Mouse (Mus musculus): Measurements from ENCODE around the gene Kncn.

GRCm38 (mm10) chr4:115922688-115923087 lies 38.5 kb downstream of the Kncn start:
- TF ChIP-seq CTCF (IDR thresholded peaks at IDR 0.05; ENCODE audit: low read depth): no peak
- TF ChIP-seq EP300 (IDR thresholded peaks at IDR 0.05; ENCODE audit: low read depth): no peak

All from liver, postnatal 0 days (tissue).